Mouse (Mus musculus) spleen, adult 18-20 months (tissue): ENCODE results near the gene Smarce1.

Source experiments
- DNase-seq, 2 experiments: peaks; one replicate each; pipeline ENCODE4 v3.0.0; 2022; ENCODE audit warnings: mixed read lengths in 2 of 2

Smarce1 gene

GRCm38 (mm10) chr11:99166241-99166640, 64.6 kb downstream of the Smarce1 start:
- DNase-seq: no peak

GRCm38 (mm10) chr11:99165031-99165752, 65.6 kb downstream of the Smarce1 start:
- DNase-seq: no peak

GRCm38 (mm10) chr11:99162972-99163686, 67.7 kb downstream of the Smarce1 start:
- DNase-seq: peak; percentile 66 to 75

GRCm38 (mm10) chr11:99161648-99162047, 69.2 kb downstream of the Smarce1 start:
- no peak for DNase-seq

- no peak for DNase-seq
These were observed 70.6 kb downstream of the Smarce1 start for GRCm38 (mm10) chr11:99160228-99160627.
